Mouse (Mus musculus): ENCODE results near the gene Lrrc27. TPM values are rescaled to one million over a fixed set of nuclear protein-coding genes. Genes with fewer than 3 reads are reported as not detected.

The Lrrc27 gene
- polyA plus RNA-seq, 1 experiment = not detected

DNA sequence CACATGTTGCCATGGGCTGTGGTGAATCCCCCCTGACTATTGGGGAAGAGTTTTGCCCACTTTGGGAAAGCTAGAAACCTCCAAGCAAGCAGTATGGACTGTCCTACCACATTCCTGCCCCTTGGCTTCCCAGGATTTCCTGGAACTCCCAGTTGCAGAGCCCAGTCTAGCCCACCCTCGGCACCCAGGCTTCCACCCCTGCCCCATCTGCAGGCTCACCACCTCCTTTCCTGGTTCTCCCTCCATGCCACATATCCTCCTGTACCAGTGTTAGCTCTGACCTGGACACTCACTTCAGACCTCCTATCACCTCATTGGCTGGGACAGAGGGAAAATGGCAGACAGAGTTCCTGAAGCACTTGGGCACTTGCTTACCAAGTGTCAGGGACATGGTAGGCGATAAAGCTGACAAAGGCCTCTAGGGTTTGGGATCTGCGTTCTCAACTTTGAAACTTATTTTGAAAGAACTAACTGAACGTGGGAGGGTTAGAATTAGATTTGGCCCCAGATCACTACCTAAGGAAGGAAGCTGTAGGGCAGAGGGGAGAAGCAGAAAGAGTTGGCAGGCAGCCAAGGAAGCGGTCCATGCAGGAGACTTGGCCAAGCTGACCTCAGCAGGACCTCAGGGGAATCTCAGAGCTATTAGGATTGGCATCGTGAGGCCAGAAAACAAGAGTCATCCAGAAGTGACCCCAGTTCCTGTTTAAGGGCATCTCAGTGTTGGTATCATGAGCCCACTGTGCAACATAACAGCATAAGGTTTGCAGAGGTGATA lies 6.0 kb downstream of the Lrrc27 start:
- no peak for TF ChIP-seq TAL1 (IDR thresholded peaks at IDR 0.05; ENCODE audit: low read length)
- no peak for TF ChIP-seq GATA1 (IDR thresholded peaks at IDR 0.05; ENCODE audit: low read length)
- Histone ChIP-seq H3K4me3 (replicated peaks) (no peak overlapping the region), H3K4me1 (ENCODE audit: control insufficient read depth) (no peaks in the 10 kb centered on the region), H3K9me3 (ENCODE audit: control insufficient read depth, low read length) (no peaks in the 10 kb centered on the region), H3K27me3 (ENCODE audit: control insufficient read depth) (no peaks in the 10 kb centered on the region), H3K36me3 (ENCODE audit: control insufficient read depth) (no peaks in the 10 kb centered on the region)

DNA sequence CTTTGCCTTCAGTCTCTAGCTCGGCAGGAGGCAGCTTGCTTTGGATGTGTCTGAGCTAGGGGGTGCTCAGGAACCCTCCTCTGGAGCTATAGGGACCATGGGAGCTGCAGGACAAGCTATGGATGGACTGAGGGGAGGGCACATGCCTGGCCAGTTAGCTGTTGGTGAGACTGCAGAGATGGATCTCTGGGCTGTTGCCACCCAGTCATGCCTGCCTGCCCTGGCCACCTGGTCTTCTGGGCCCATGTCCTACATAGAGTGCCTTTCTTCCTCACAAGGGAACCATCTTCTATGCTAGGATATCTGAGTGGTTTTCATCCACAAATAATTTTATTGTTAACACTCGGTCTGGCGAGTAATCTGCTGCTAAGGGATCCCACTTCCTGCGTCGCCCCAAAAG lies 6.7 kb downstream of the Lrrc27 start:
- Histone ChIP-seq H3K27me3 (ENCODE audit: control insufficient read depth) (no peaks in the 10 kb centered on the region), H3K9me3 (ENCODE audit: control insufficient read depth, low read length) (no peaks in the 10 kb centered on the region), H3K4me3 (replicated peaks) (no peak overlapping the region), H3K4me1 (ENCODE audit: control insufficient read depth) (no peaks in the 10 kb centered on the region), H3K36me3 (ENCODE audit: control insufficient read depth) (no peaks in the 10 kb centered on the region)
- no peak for TF ChIP-seq TAL1 (IDR thresholded peaks at IDR 0.05; ENCODE audit: low read length)
- TF ChIP-seq GATA1 (IDR thresholded peaks at IDR 0.05; ENCODE audit: low read length) = no peak

DNA sequence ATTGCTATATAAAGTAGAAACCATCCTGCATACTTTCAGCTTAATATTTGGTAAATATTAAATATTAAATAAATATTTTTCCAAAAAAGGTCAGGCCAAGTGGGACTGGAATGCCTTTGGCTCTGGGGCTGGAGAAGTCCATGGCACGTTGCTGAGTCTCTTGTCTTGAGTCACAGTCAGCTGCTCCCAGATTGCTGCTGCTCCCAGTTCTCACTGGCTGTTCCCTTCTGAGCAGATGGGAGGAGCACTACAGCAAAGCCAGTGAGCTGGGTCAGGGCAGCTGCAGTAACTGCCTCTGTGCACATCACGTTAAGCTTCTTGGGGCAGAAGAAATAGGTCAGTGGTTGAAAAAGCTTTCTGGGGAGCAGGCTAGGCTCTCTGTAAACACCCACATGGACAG lies 7.5 kb downstream of the Lrrc27 start:
- Histone ChIP-seq H3K9me3 (ENCODE audit: control insufficient read depth, low read length) (no peaks in the 10 kb centered on the region), H3K36me3 (ENCODE audit: control insufficient read depth) (no peaks in the 10 kb centered on the region), H3K27me3 (ENCODE audit: control insufficient read depth) (no peaks in the 10 kb centered on the region), H3K4me3 (replicated peaks) (no peak overlapping the region), H3K4me1 (ENCODE audit: control insufficient read depth) (no peaks in the 10 kb centered on the region)
- TF ChIP-seq TAL1 (IDR thresholded peaks at IDR 0.05; ENCODE audit: low read length) (no peak), GATA1 (IDR thresholded peaks at IDR 0.05; ENCODE audit: low read length) (no peak)

- H3K9me3 ChIP-seq (ENCODE audit: control insufficient read depth, low read length) = no peaks in the 10 kb centered on the region
- H3K27me3 ChIP-seq (ENCODE audit: control insufficient read depth) = no peaks in the 10 kb centered on the region
- H3K4me1 ChIP-seq (ENCODE audit: control insufficient read depth) = no peaks in the 10 kb centered on the region
- TF ChIP-seq GATA1 (IDR thresholded peaks at IDR 0.05; ENCODE audit: low read length) (no peak), TAL1 (IDR thresholded peaks at IDR 0.05; ENCODE audit: low read length) (no peak)
- no peaks in the 10 kb centered on the region for H3K36me3 ChIP-seq (ENCODE audit: control insufficient read depth)
- H3K4me3 ChIP-seq (replicated peaks) = no peak overlapping the region
Observed at GRCm38 (mm10) chr7:139221072-139221471, 8.3 kb downstream of the Lrrc27 start.

DNA sequence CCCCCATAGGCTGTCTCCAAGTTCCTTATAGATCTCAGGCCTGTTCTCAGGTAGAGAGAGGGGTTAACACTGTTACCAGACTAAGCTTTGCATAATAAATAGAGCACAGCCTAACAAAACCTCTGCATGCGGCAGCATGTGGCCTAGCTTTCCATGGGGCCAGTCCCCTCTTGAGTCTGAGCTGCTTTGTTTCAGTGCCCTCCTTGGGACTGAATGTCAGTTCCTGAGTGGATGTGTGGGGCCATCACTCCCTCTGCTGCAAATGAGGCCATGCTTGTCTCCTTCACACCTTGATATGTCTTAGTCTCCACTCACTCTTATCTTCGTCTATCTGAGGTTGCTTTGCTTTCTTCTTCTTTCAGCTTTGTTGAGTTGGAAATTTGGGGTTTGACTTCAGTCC lies 9.1 kb downstream of the Lrrc27 start:
- Histone ChIP-seq H3K4me1 (ENCODE audit: control insufficient read depth) (no peaks in the 10 kb centered on the region), H3K27me3 (ENCODE audit: control insufficient read depth) (no peaks in the 10 kb centered on the region), H3K36me3 (ENCODE audit: control insufficient read depth) (no peaks in the 10 kb centered on the region), H3K9me3 (ENCODE audit: control insufficient read depth, low read length) (no peaks in the 10 kb centered on the region), H3K4me3 (replicated peaks) (no peak overlapping the region)
- TF ChIP-seq TAL1 (IDR thresholded peaks at IDR 0.05; ENCODE audit: low read length) = no peak
- no peak for TF ChIP-seq GATA1 (IDR thresholded peaks at IDR 0.05; ENCODE audit: low read length)

- no peak overlapping the region for H3K4me3 ChIP-seq (replicated peaks)
- no peaks in the 10 kb centered on the region for H3K4me1 ChIP-seq (ENCODE audit: control insufficient read depth)
- no peaks in the 10 kb centered on the region for H3K27me3 ChIP-seq (ENCODE audit: control insufficient read depth)
- no peak for TF ChIP-seq TAL1 (IDR thresholded peaks at IDR 0.05; ENCODE audit: low read length)
- no peak for TF ChIP-seq GATA1 (IDR thresholded peaks at IDR 0.05; ENCODE audit: low read length)
- no peaks in the 10 kb centered on the region for H3K9me3 ChIP-seq (ENCODE audit: control insufficient read depth, low read length)
- H3K36me3 ChIP-seq (ENCODE audit: control insufficient read depth) = no peaks in the 10 kb centered on the region
Observed at GRCm38 (mm10) chr7:139222341-139222740, 9.6 kb downstream of the Lrrc27 start.

GRCm38 (mm10) chr7:139224070-139224469 lies 11.3 kb downstream of the Lrrc27 start:
- H3K27me3 ChIP-seq (ENCODE audit: control insufficient read depth) = no peaks in the 10 kb centered on the region
- H3K4me3 ChIP-seq (replicated peaks) = no peak overlapping the region
- TF ChIP-seq GATA1 (IDR thresholded peaks at IDR 0.05; ENCODE audit: low read length) = no peak
- H3K36me3 ChIP-seq (ENCODE audit: control insufficient read depth) = no peaks in the 10 kb centered on the region
- H3K9me3 ChIP-seq (ENCODE audit: control insufficient read depth, low read length) = no peaks in the 10 kb centered on the region
- no peaks in the 10 kb centered on the region for H3K4me1 ChIP-seq (ENCODE audit: control insufficient read depth)

GRCm38 (mm10) chr7:139224725-139225124 lies 11.9 kb downstream of the Lrrc27 start:
- H3K27me3 ChIP-seq (ENCODE audit: control insufficient read depth) = no peaks in the 10 kb centered on the region
- no peaks in the 10 kb centered on the region for H3K4me1 ChIP-seq (ENCODE audit: control insufficient read depth)
- no peaks in the 10 kb centered on the region for H3K9me3 ChIP-seq (ENCODE audit: control insufficient read depth, low read length)
- H3K36me3 ChIP-seq (ENCODE audit: control insufficient read depth) = no peaks in the 10 kb centered on the region
- no peak for TF ChIP-seq GATA1 (IDR thresholded peaks at IDR 0.05; ENCODE audit: low read length)
- TF ChIP-seq TAL1 (IDR thresholded peaks at IDR 0.05; ENCODE audit: low read length) = no peak
- H3K4me3 ChIP-seq (replicated peaks) = no peak overlapping the region

GRCm38 (mm10) chr7:139226416-139226815 lies 13.6 kb downstream of the Lrrc27 start:
- Histone ChIP-seq H3K27me3 (ENCODE audit: control insufficient read depth) (no peaks in the 10 kb centered on the region), H3K4me3 (replicated peaks) (no peak overlapping the region), H3K36me3 (ENCODE audit: control insufficient read depth) (no peaks in the 10 kb centered on the region), H3K4me1 (ENCODE audit: control insufficient read depth) (no peaks in the 10 kb centered on the region), H3K9me3 (ENCODE audit: control insufficient read depth, low read length) (no peaks in the 10 kb centered on the region)
- TF ChIP-seq GATA1 (IDR thresholded peaks at IDR 0.05; ENCODE audit: low read length) (no peak), TAL1 (IDR thresholded peaks at IDR 0.05; ENCODE audit: low read length) (no peak)

Data from erythroblast, embryonic 14.5 days (primary cell).